Mouse (Mus musculus): ENCODE results near the gene Jund. TPM values are rescaled to one million over a fixed set of nuclear protein-coding genes. Genes with fewer than 3 reads are reported as not detected.

Jund gene
- total and polyA plus RNA-seq, 3 experiments = 16.5 to 18.8 TPM; not detected in 1

- Histone ChIP-seq H3K9ac (ENCODE audit: control insufficient read depth, low read depth, low read length, poor library complexity, severe bottlenecking) (peak overlapping the region; percentile 74), H3K4me1 (ENCODE audit: control insufficient read depth in 1 of 2, insufficient read depth in 2 of 2, low read length in 2 of 2) (peaks cover 10 to 29% of the 10 kb centered on the region in 2 experiments), H3K79me2 (ENCODE audit: control insufficient read depth, insufficient read depth, low read length, poor library complexity) (peaks cover 11% of the 10 kb centered on the region; the same call in 1 of the 2 replicates), H3K36me3 (ENCODE audit: control insufficient read depth in 1 of 2, insufficient read depth in 2 of 2, low read length in 2 of 2) (peaks cover 0 to 4% of the 10 kb centered on the region in 2 experiments; a peak in 2 of 4 replicates), H3K27ac (ENCODE audit: control insufficient read depth, low read depth, low read length) (peak overlapping the region; percentile 63), H3K27me3 (ENCODE audit: control insufficient read depth in 1 of 2, insufficient read depth in 2 of 2, low read length in 2 of 2) (no peaks in the 10 kb centered on the region), H3K9me3 (replicated peaks; ENCODE audit: insufficient read depth, low read length) (no peaks in the 10 kb centered on the region), H3K4me3 (ENCODE audit: control insufficient read depth in 1 of 2, insufficient read depth in 1 of 2, low read depth in 2 of 2, low read length in 2 of 2) (peak overlapping the region; percentile 41 to 68)
- DNase-seq (ENCODE audit: low read depth, low spot score) = peak; percentile 85
- TF ChIP-seq RAD21 (IDR thresholded peaks at IDR 0.05; ENCODE audit: low read depth, low read length) = no peak
- peak; percentile 49 for TF ChIP-seq NELFE (IDR thresholded peaks at IDR 0.05; ENCODE audit: low read depth, low read length)
- no peak for TF ChIP-seq MYB (IDR thresholded peaks at IDR 0.05; ENCODE audit: low read depth, low read length)
- TF ChIP-seq ZNF384 (IDR thresholded peaks at IDR 0.05; ENCODE audit: low read depth, low read length) = peak; percentile 38; the same call in 1 of the 2 replicates
- no peak for TF ChIP-seq POLR2A (IDR thresholded peaks at IDR 0.05; ENCODE audit: control insufficient read depth in 1 of 2, insufficient read depth in 1 of 2, low read depth in 1 of 2, low read length in 2 of 2, poor library complexity in 1 of 2)
- TF ChIP-seq RCOR1 (IDR thresholded peaks at IDR 0.05; ENCODE audit: low read depth, low read length) = 0 out of 2 replicates have a peak, but pooled peaks have one; percentile 30
- TF ChIP-seq USF2 (IDR thresholded peaks at IDR 0.05; ENCODE audit: borderline replicate concordance in 1 of 2, insufficient read depth in 1 of 2, low read depth in 1 of 2, low read length in 2 of 2) = no peak
- TF ChIP-seq KAT2A (conservative IDR thresholded peaks at IDR 0.05; ENCODE audit: low read depth, low read length) = no peak
- peak; percentile 66 for TF ChIP-seq ETS1 (IDR thresholded peaks at IDR 0.05; ENCODE audit: low read depth, low read length)
- TF ChIP-seq MAZ (IDR thresholded peaks at IDR 0.05; ENCODE audit: low read depth, low read length) = peak; percentile 40; the same call in 1 of the 2 replicates
- TF ChIP-seq POLR2AphosphoS5 (IDR thresholded peaks at IDR 0.05; ENCODE audit: borderline replicate concordance, low read depth, low read length) = no peak
- peak; percentile 73; the same call in 1 of the 2 replicates for TF ChIP-seq SIN3A (IDR thresholded peaks at IDR 0.05; ENCODE audit: low read length)
- no peak for TF ChIP-seq ZKSCAN1 (IDR thresholded peaks at IDR 0.05; ENCODE audit: low read depth, low read length)
- TF ChIP-seq HCFC1 (IDR thresholded peaks at IDR 0.05; ENCODE audit: low read depth, low read length) = peak; percentile 63
- TF ChIP-seq NRF1 (IDR thresholded peaks at IDR 0.05; ENCODE audit: insufficient read depth, low read depth, low read length, poor library complexity, severe bottlenecking) = no peak
- no peak for TF ChIP-seq GATA1 (IDR thresholded peaks at IDR 0.05; ENCODE audit: low read depth, low read length)
- no peak for TF ChIP-seq JUND (IDR thresholded peaks at IDR 0.05; ENCODE audit: low read depth, low read length)
- TF ChIP-seq CHD1 (IDR thresholded peaks at IDR 0.05; ENCODE audit: low read depth, low read length) = 0 out of 2 replicates have a peak, but pooled peaks have one; percentile 28
- TF ChIP-seq BHLHE40 (IDR thresholded peaks at IDR 0.05; ENCODE audit: borderline replicate concordance, low read depth, low read length) = 0 out of 2 replicates have a peak, but pooled peaks have one; percentile 24
- TF ChIP-seq TCF12 (IDR thresholded peaks at IDR 0.05; ENCODE audit: low read depth, low read length) = peak; percentile 34; the same call in 1 of the 2 replicates
- peak; percentile 15 to 39; a peak in 1 of 4 replicates for TF ChIP-seq EP300 (IDR thresholded peaks at IDR 0.05; ENCODE audit: low read depth in 1 of 2, low read length in 2 of 2)
- TF ChIP-seq TBP (IDR thresholded peaks at IDR 0.05; ENCODE audit: low read depth, low read length) = no peak; the same call in 1 of the 2 replicates
- TF ChIP-seq MEF2A (IDR thresholded peaks at IDR 0.05; ENCODE audit: extremely low read depth, insufficient replicate concordance, low read depth, low read length, poor library complexity, severe bottlenecking) = no peak
- no peak for TF ChIP-seq ZC3H11A (IDR thresholded peaks at IDR 0.05; ENCODE audit: low read depth, low read length)
- no peak for TF ChIP-seq SMC3 (IDR thresholded peaks at IDR 0.05; ENCODE audit: low read depth, low read length)
- peak; percentile 55 for TF ChIP-seq CHD2 (IDR thresholded peaks at IDR 0.05; ENCODE audit: low read length)
- peak; percentile 35; the same call in 1 of the 2 replicates for TF ChIP-seq POLR2AphosphoS2 (IDR thresholded peaks at IDR 0.05; ENCODE audit: low read length)
- no peak for TF ChIP-seq USF1 (IDR thresholded peaks at IDR 0.05; ENCODE audit: low read depth, low read length)
- TF ChIP-seq MXI1 (IDR thresholded peaks at IDR 0.05; ENCODE audit: low read depth, low read length) = 0 out of 2 replicates have a peak, but pooled peaks have one; percentile 23
- TF ChIP-seq GABPA (IDR thresholded peaks at IDR 0.05; ENCODE audit: low read depth, low read length) = no peak
- no peak for TF ChIP-seq MAX (IDR thresholded peaks at IDR 0.05; ENCODE audit: low read length)
- 0 out of 2 replicates have a peak, but pooled peaks have one; percentile 14 for TF ChIP-seq MYC (IDR thresholded peaks at IDR 0.05; ENCODE audit: low read depth, low read length)
- TF ChIP-seq E2F4 (IDR thresholded peaks at IDR 0.05; ENCODE audit: borderline replicate concordance, low read depth, low read length) = no peak
- TF ChIP-seq ZMIZ1 (IDR thresholded peaks at IDR 0.05; ENCODE audit: low read depth, low read length) = no peak
- TF ChIP-seq CTCF (IDR thresholded peaks at IDR 0.05 in 2 of 3, conservative IDR thresholded peaks at IDR 0.05 in 1 of 3; ENCODE audit: control insufficient read depth in 1 of 3, insufficient read depth in 1 of 3, low read depth in 2 of 3, low read length in 3 of 3, poor library complexity in 1 of 3, severe bottlenecking in 1 of 3) = no peak
These were observed 2.5 kb upstream of the Jund start for GRCm38 (mm10) chr8:70696019-70696885.

Measured in MEL (cell line).